Mouse (Mus musculus) embryonic facial prominence, embryonic 11.5 days (tissue): ENCODE measurements around the gene Ptprg. TPM values are rescaled to one million over a fixed set of nuclear protein-coding genes. Genes with fewer than 3 reads are reported as not detected.

ENCODE experiments used
- ATAC-seq: fragments of 200-750 bp; cut with Nextera tagmentation; replicated peaks from 2 replicates; pipeline ENCODE4 v1.8.0; 2017; ENCODE audit warnings: low read depth; ENCODE audit not compliant: insufficient number of reproducible peaks, low FRiP score, low TSS enrichment
- DNase-seq: peaks from one replicate; pipeline ENCODE4 v3.0.0-alpha.2; 2015; ENCODE audit warnings: low spot score
- H3K27ac ChIP-seq: fragments of 300-500 bp; sonication (generic); replicated peaks from 2 replicates; pipeline ENCODE4 v1.5.1; 2014; ENCODE audit warnings: mild to moderate bottlenecking, low read depth, low read length, control low read depth
- H3K27me3 ChIP-seq: fragments of 300-500 bp; sonication (generic); 2 replicates; pipeline ENCODE4 v1.6.1; 2014; ENCODE audit warnings: mild to moderate bottlenecking, low read length, moderate library complexity, mixed read lengths; ENCODE audit not compliant: control insufficient read depth, insufficient read depth
- H3K36me3 ChIP-seq: fragments of 300-500 bp; sonication (generic); replicated peaks from 2 replicates; pipeline ENCODE4 v1.6.1; 2014; ENCODE audit warnings: low read depth, mild to moderate bottlenecking, low read length, moderate library complexity, mixed read lengths; ENCODE audit not compliant: control insufficient read depth, insufficient read depth
- H3K4me1 ChIP-seq: fragments of 300-500 bp; sonication (generic); 2 replicates; pipeline ENCODE4 v1.6.1; 2014; ENCODE audit warnings: low read length, mixed read lengths; ENCODE audit not compliant: control insufficient read depth, insufficient read depth
- H3K4me2 ChIP-seq: fragments of 300-500 bp; sonication (generic); 2 replicates; pipeline ENCODE4 v1.6.1; 2014; ENCODE audit warnings: low read depth, mild to moderate bottlenecking, control low read depth, low read length, moderate library complexity
- H3K4me3 ChIP-seq: fragments of 300-500 bp; sonication (generic); 2 replicates; pipeline ENCODE4 v1.5.1; 2014; ENCODE audit warnings: low read depth, low read length, control low read depth
- H3K9ac ChIP-seq: fragments of 300-500 bp; sonication (generic); replicated peaks from 2 replicates; pipeline ENCODE4 v1.6.1; 2014; ENCODE audit warnings: mild to moderate bottlenecking, control low read depth, low read length
- H3K9me3 ChIP-seq: fragments of 300-500 bp; sonication (generic); replicated peaks from 2 replicates; pipeline ENCODE4 v1.6.1; 2016; ENCODE audit warnings: mild to moderate bottlenecking, low read length, inconsistent platforms, mixed read lengths; ENCODE audit not compliant: control insufficient read depth
- WGBS: fragments of 180-500 bp; shearing (Covaris S2); extraction: QIAGEN DNeasy Blood & Tissue Kit; methylation state at CpG from one replicate; pipeline ENCODE4 v1.1.7; 2014; 5-methylcytosine and 5-hydroxymethylcytosine counted together
- polyA plus RNA-seq: library from polyadenylated mRNA; unstranded; fragments of >200 nt; fragmentation: Nextera tagmentation; extraction: Ambion mirVana; gene quantifications from 2 replicates; pipeline ENCODE4 v1.2.1, GENCODE M21; 2014

Ptprg gene
- polyA plus RNA-seq, 1 experiment from 2014 or later = 28.7 TPM

GRCm38 (mm10) chr14:12099390-12100333 is 546.3 kb downstream of the Ptprg start:
- Histone ChIP-seq H3K27ac (no peak overlapping the region), H3K36me3 (no peaks in the 10 kb centered on the region), H3K4me3 (no peak overlapping the region), H3K27me3 (no peaks in the 10 kb centered on the region), H3K4me2 (no peak overlapping the region), H3K9me3 (no peaks in the 10 kb centered on the region), H3K9ac (no peak overlapping the region), H3K4me1 (no peaks in the 10 kb centered on the region)
- WGBS = 66% methylated on average over 12 of the region's 12 CpGs
- DNase-seq (no peak), ATAC-seq (no peak)

- Histone ChIP-seq H3K27me3 (no peaks in the 10 kb centered on the region), H3K4me1 (no peaks in the 10 kb centered on the region), H3K27ac (no peak overlapping the region), H3K36me3 (no peaks in the 10 kb centered on the region), H3K9ac (no peak overlapping the region), H3K9me3 (no peaks in the 10 kb centered on the region), H3K4me2 (no peak overlapping the region), H3K4me3 (no peak overlapping the region)
- DNase-seq (no peak), ATAC-seq (no peak)
- 79% methylated on average over 11 of the region's 11 CpGs for WGBS
Observed at GRCm38 (mm10) chr14:12102389-12103325, 549.3 kb downstream of the Ptprg start.

DNA sequence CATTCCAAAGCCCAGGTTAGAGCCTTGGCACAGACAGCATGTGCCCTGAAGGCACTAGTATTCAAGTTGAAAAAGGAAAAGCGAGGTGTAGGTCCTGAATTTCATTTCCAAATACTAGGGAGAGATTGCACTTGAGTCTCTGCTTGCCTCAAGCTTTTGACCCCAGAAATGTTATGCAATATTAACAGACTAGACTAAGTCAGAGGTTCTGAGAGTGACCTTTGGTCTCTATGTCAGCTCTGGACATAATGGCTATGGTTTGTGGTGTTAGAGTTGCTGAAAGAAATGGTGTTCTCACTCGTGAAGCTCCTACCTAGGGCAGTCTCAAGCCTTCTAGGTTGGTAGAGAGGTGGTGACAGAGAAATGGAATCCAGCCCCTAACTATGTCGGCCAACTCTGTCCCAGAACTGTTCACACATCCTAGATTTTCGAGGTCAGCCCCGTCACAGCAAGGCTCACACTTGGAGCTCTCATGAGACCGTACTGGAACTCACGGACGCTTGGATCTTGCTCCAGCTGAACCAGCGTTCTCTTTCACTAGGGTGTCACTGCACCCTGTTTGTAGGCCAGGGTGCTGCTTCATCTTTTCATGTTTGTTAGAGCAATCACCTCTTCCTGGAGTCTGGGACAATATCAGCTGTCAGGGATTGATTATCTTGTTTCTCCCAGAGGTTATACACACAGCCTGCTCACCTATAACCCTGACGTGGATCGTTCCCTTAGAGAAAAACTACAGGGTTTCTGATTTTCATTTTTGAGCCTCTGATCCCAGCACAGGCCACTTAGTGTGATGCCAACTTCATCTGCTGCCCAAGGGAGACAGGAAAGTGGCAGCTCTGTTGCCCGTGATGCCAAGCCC is 551.2 kb downstream of the Ptprg start:
- no peaks in the 10 kb centered on the region for H3K27me3 ChIP-seq
- no peak overlapping the region for H3K4me3 ChIP-seq
- 78% methylated on average over 12 of the region's 12 CpGs for WGBS
- no peaks in the 10 kb centered on the region for H3K4me1 ChIP-seq
- H3K9me3 ChIP-seq = no peaks in the 10 kb centered on the region
- H3K36me3 ChIP-seq = no peaks in the 10 kb centered on the region
- H3K9ac ChIP-seq = no peak overlapping the region
- H3K27ac ChIP-seq = no peak overlapping the region
- ATAC-seq (no peak), DNase-seq (no peak)
- no peak overlapping the region for H3K4me2 ChIP-seq

DNA sequence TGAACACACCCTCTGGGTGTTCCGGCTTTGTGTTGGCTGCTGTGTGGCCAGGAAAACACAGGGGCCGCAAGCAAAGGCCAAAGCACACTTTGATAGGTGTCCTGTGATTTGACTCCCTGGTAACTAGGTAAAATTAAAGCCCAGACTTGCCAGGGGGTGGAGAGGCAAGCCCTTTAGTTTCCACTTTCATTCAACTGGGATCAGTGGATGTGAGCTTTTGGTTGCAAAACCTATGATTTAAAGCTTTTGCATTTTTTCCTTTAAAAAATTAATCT is 551.8 kb downstream of the Ptprg start:
- Histone ChIP-seq H3K4me3 (no peak overlapping the region), H3K9ac (no peak overlapping the region), H3K27me3 (no peaks in the 10 kb centered on the region), H3K4me1 (no peaks in the 10 kb centered on the region), H3K4me2 (no peak overlapping the region), H3K9me3 (no peaks in the 10 kb centered on the region), H3K27ac (no peak overlapping the region), H3K36me3 (no peaks in the 10 kb centered on the region)
- no peak for DNase-seq
- no peak for ATAC-seq
- WGBS = 72% methylated on average over 2 of the region's 2 CpGs

DNA sequence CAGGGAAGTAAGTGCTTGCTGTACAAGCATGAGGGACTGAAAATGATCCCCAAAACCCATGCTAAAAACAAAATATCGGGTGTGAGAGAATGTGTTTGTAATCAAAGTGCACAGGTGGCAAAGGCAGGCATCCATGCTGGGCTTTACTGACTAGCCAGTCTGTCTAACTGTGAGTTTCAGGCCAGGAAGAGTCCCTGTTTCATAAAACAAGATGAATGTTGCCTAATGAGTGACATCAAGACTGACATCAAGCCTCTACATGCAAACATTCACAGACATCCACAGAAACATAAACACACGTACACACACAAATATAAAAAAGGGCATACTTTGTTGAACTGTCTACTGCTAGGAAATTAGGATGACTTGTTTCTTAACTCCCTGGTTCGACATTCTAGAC is 552.3 kb downstream of the Ptprg start:
- Histone ChIP-seq H3K27me3 (no peaks in the 10 kb centered on the region), H3K9me3 (no peaks in the 10 kb centered on the region), H3K4me1 (no peaks in the 10 kb centered on the region), H3K27ac (no peak overlapping the region), H3K9ac (no peak overlapping the region), H3K4me3 (no peak overlapping the region), H3K36me3 (no peaks in the 10 kb centered on the region), H3K4me2 (no peak overlapping the region)
- DNase-seq (no peak), ATAC-seq (no peak)
- 79% methylated on average over 3 of the region's 3 CpGs for WGBS

DNA sequence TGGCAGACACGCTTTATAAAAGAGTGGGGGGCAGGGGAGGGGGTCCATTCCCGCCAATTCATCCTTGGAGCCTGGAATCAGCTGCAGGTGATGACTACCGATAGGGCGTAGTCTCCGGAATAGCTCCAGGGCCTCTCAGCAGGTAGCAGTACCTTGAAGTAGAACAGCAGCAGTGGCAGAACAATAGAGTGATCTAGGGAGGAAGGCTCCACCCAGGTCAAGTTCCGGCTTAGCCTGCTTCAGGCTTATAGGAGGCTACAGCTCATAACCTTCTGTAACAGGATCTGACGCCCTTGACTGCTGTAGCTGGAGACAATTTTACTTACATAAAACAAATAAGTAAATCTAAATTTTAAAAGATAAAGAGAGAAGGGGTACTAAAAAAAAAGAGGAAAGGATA is 554.1 kb downstream of the Ptprg start:
- Histone ChIP-seq H3K4me2 (no peak overlapping the region), H3K36me3 (no peaks in the 10 kb centered on the region), H3K27me3 (no peaks in the 10 kb centered on the region), H3K27ac (no peak overlapping the region), H3K9me3 (no peaks in the 10 kb centered on the region), H3K4me1 (no peaks in the 10 kb centered on the region), H3K9ac (no peak overlapping the region), H3K4me3 (no peak overlapping the region)
- DNase-seq (no peak), ATAC-seq (no peak)
- 55% methylated on average over 7 of the region's 7 CpGs for WGBS

GRCm38 (mm10) chr14:12107991-12108390 is 554.7 kb downstream of the Ptprg start:
- no peak overlapping the region for H3K4me3 ChIP-seq
- WGBS = 85% methylated on average over 7 of the region's 7 CpGs
- no peaks in the 10 kb centered on the region for H3K36me3 ChIP-seq
- H3K27me3 ChIP-seq = no peaks in the 10 kb centered on the region
- H3K9me3 ChIP-seq = no peaks in the 10 kb centered on the region
- no peak for ATAC-seq
- no peak overlapping the region for H3K27ac ChIP-seq
- no peak overlapping the region for H3K4me2 ChIP-seq
- no peak overlapping the region for H3K9ac ChIP-seq
- no peaks in the 10 kb centered on the region for H3K4me1 ChIP-seq
- DNase-seq = no peak
